Comparison of ENCODE assay signal across 23 mouse cellular contexts in the genomic region with DNA sequence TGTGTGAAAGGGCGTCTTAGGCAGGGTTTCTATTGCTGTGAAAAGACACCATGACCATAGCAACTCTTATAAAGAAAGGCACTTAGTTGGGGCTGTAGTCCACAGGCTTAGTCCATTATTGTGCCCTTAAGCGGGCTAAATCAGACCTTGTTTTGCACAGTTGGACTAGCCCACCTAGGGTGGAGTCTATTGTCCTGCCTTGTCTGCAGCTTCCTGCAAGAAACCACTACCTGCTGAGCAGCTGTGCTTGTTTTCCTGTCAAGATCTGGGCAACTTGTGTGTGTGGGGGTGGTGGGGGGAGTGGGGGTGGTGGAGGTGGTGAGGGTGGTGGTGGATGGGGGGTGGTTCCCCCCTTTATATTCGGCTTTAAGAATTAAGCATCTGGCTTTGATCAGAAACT. TPM values are rescaled to one million over a fixed set of nuclear protein-coding genes. Genes with fewer than 3 reads are reported as not detected.
DNase-seq lines count a peak whose midpoint lies in the region; ATAC-seq lines count a peak whose summit lies in the region.
"Had no signal": no experiment of that assay in that cellular context is flagged by ENCODE, and none has a peak within 500 bp of the region (broad histone marks: within the 10 kb centered on the region; RNA-seq: fewer than 3 reads in every experiment).

No protein-coding gene starts in this region.

- DNase-seq in 416B (ENCODE audit: low read depth) (peak; percentile 18), ES-CJ7 (ENCODE audit: low read depth, low spot score) (peak; percentile 93), ZHBTc4 (ENCODE audit: low read depth, low spot score) (peak; percentile 85)
- DNase-seq in induced T-regulatory cell, adult 2 months (ENCODE audit: low read depth): peak; percentile 62
- no peak for DNase-seq in heart, embryonic 10.5 days (ENCODE audit: low spot score)
- DNase-seq in lung, postnatal 4 days: no peak
- DNase-seq: adrenal gland, adult 8-10 months; adrenal gland, postnatal 25 days; cerebellum, adult 18-20 months; cerebellum, adult 9-10 months; cerebellum, postnatal 14 days; forebrain, postnatal 0 days; gastrocnemius, postnatal 25 days; heart, adult 2 months had no signal

- no peaks in the 10 kb centered on the region for H3K9me3 ChIP-seq in heart, embryonic 10.5 days
- H3K9me3 ChIP-seq in hindbrain, embryonic 16.5 days (ENCODE audit: control insufficient read depth, low read length): no peaks in the 10 kb centered on the region; the same call in 1 of the 2 replicates
- H3K9me3 ChIP-seq: embryonic facial prominence, embryonic 12.5 days; embryonic facial prominence, embryonic 15.5 days; hindbrain, embryonic 13.5 days had no signal

- no peak overlapping the region for H3K4me3 ChIP-seq in heart, embryonic 10.5 days
- H3K4me3 ChIP-seq in hindbrain, embryonic 16.5 days (ENCODE audit: low read length): no peak overlapping the region
- H3K4me3 ChIP-seq: embryonic facial prominence, embryonic 12.5 days; embryonic facial prominence, embryonic 15.5 days; heart, adult 2 months; hindbrain, embryonic 10.5 days; hindbrain, embryonic 13.5 days had no signal

- H3K4me1 ChIP-seq in heart, embryonic 10.5 days: peaks cover 35% of the 10 kb centered on the region
- H3K4me1 ChIP-seq in hindbrain, embryonic 16.5 days (ENCODE audit: control insufficient read depth, insufficient read depth, low read depth, low read length): peaks cover 10% of the 10 kb centered on the region

- no peak overlapping the region for H3K27ac ChIP-seq in heart, embryonic 10.5 days
- H3K27ac ChIP-seq in hindbrain, embryonic 16.5 days (ENCODE audit: low read depth, low read length): no peak overlapping the region
- H3K27ac ChIP-seq: embryonic facial prominence, embryonic 12.5 days; heart, adult 2 months; hindbrain, embryonic 10.5 days; hindbrain, embryonic 13.5 days; hindbrain, postnatal 0 days had no signal

- no peak overlapping the region for H3K4me2 ChIP-seq in hindbrain, embryonic 16.5 days (ENCODE audit: low read length)
- H3K4me2 ChIP-seq: embryonic facial prominence, embryonic 12.5 days; embryonic facial prominence, embryonic 15.5 days; heart, embryonic 11.5 days; hindbrain, embryonic 13.5 days had no signal

- H3K27me3 ChIP-seq in heart, embryonic 10.5 days (ENCODE audit: insufficient read depth, poor library complexity, severe bottlenecking): no peaks in the 10 kb centered on the region
- no peaks in the 10 kb centered on the region for H3K27me3 ChIP-seq in hindbrain, embryonic 16.5 days (replicated peaks; ENCODE audit: control insufficient read depth, insufficient read depth, low read length)
- H3K27me3 ChIP-seq: embryonic facial prominence, embryonic 12.5 days; embryonic facial prominence, embryonic 15.5 days; hindbrain, embryonic 13.5 days had no signal

- H3K9ac ChIP-seq in hindbrain, embryonic 16.5 days (ENCODE audit: low read depth, low read length): no peak overlapping the region
- H3K9ac ChIP-seq: embryonic facial prominence, embryonic 12.5 days; embryonic facial prominence, embryonic 15.5 days; forebrain, postnatal 0 days; hindbrain, embryonic 13.5 days had no signal

- WGBS in heart, embryonic 10.5 days: 90% methylated on average over 3 of the region's 3 CpGs
- WGBS in hindbrain, embryonic 16.5 days: 71% methylated on average over 3 of the region's 3 CpGs

- ATAC-seq in hindbrain, embryonic 16.5 days: no peak
- ATAC-seq: forebrain, embryonic 14.5 days; intestine, postnatal 0 days had no signal

- H3K36me3 ChIP-seq in heart, embryonic 10.5 days: peaks cover 13% of the 10 kb centered on the region
- peaks cover under 1% of the 10 kb centered on the region; the same call in 1 of the 2 replicates for H3K36me3 ChIP-seq in hindbrain, embryonic 16.5 days (ENCODE audit: control insufficient read depth, insufficient read depth, low read length)

RNA-seq across cellular contexts. Expression of gene Atp1a1, which starts 34.2 kb away (rescaled TPM):
- polyA plus RNA-seq in heart, embryonic 10.5 days (2016; fragmentation: Nextera tagmentation; extraction: Ambion mirVana): 164 and 228 TPM in 2 replicates
- polyA plus RNA-seq in hindbrain, embryonic 16.5 days (2015; fragmentation: Nextera tagmentation; extraction: Ambion mirVana): 67.5 and 74.9 TPM in 2 replicates

Comparison
In these comparisons a context has a peak if more than half of its experiments do, and no peak if none do; other contexts are left out.
1. DNase-seq: peak in 416B (single experiment), ES-CJ7 (single experiment), ZHBTc4 (single experiment) and induced T-regulatory cell, adult 2 months (single experiment); none in heart, embryonic 10.5 days (single experiment) and lung, postnatal 4 days (0 of 2).